Mouse (Mus musculus) Muller cell, postnatal 12 days (primary cell): ENCODE measurements at regions not wholly inside any gene's neighbourhood (a gene's known extent, or its start where the extent isn't known, plus 50 kb on each side); places are given as distances from the start of the nearest gene placed in this dataset.
A peak's percentile ranks its signal among the peaks of the same experiment; 100 is the strongest.

Experiments used
- DNase-seq: peaks from one replicate; pipeline ENCODE4 v3.0.0-alpha.2; 2015; ENCODE audit errors: inconsistent ontology term

- no peak for DNase-seq
Measured at GRCm38 (mm10) chr3:142965604-142966003, 83.8 kb upstream of the Pkn2 start.

DNA sequence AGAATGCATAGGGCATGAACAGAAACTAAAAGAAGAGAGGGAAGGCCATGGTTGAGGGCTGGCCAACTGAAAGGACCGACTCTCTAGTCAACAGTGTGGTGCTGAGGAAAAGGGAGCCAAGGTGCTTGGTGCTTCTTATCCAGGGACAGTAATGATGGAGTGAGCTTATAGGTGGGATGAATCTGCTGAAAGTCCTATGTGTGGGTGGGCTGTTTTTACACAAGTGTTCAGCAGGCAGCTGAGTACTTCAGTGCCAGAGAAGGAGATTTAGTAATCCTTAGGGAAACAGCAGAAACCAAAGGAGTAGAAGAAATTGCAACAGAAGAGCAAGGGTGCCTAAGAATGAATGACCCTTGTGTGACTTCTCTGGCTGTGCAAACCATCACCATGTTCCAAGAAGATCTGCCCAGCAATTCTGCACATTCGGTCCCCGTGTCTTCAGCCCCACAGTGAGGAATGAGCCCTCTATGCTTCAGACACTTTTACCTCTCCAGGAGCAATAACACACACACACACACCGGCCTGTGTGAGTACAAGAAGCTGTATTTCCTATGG, 82.1 kb upstream of the Pkn2 start:
- DNase-seq = no peak

- DNase-seq = peak; percentile 29
Measured at GRCm38 (mm10) chr3:142957768-142958167, 76.0 kb upstream of the Pkn2 start.

- no peak for DNase-seq
Measured at GRCm38 (mm10) chr3:142948771-142949170, 67.0 kb upstream of the Pkn2 start.

GRCm38 (mm10) chr3:142941319-142942024, 59.7 kb upstream of the Pkn2 start:
- peak; percentile 71 for DNase-seq

DNA sequence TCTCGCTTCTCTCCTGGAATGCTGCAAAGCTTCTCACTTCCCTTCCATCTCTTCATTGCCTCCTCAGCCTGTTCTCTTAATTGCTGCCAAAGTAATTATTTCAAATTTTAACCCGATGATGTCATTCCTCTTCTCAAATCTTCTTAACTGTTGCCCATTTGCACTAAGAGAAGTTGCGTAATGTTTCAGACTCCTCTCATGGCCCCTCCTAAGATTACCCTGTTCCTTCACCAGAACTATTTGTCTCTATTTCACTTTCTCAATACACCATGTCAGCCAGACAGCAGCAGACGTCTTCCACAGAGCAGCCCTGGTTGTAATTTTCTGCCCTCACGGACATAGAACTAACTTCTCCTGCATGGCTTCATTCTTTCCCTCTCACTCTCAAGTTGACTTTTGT, 59.1 kb upstream of the Pkn2 start:
- DNase-seq = peak; percentile 29

- no peak for DNase-seq
Measured at GRCm38 (mm10) chr3:142939773-142940172, 58.0 kb upstream of the Pkn2 start.

GRCm38 (mm10) chr3:142935949-142936348, 54.1 kb upstream of the Pkn2 start:
- no peak for DNase-seq

GRCm38 (mm10) chr3:142934326-142934725, 52.5 kb upstream of the Pkn2 start:
- DNase-seq = no peak

- no peak for DNase-seq
Measured at GRCm38 (mm10) chr3:142933684-142934259, 52.0 kb upstream of the Pkn2 start.
